Mouse (Mus musculus) ES-E14 (cell line): ENCODE data around the gene Tmem44.

ENCODE experiments used
- CHD2 ChIP-seq: IDR thresholded peaks from 2 replicates; pipeline ENCODE4 v1.6.1; 2014; ENCODE audit warnings: mild to moderate bottlenecking, low read depth, low read length, inconsistent platforms
- MAFK ChIP-seq: IDR thresholded peaks from 2 replicates; pipeline ENCODE4 v1.6.1; 2014; ENCODE audit warnings: mild to moderate bottlenecking, low read depth, low read length, inconsistent platforms; ENCODE audit not compliant: insufficient read depth
- ZC3H11A ChIP-seq: IDR thresholded peaks from 2 replicates; pipeline ENCODE4 v1.6.1; 2012; ENCODE audit warnings: low read depth, mild to moderate bottlenecking, inconsistent platforms, low read length, borderline replicate concordance
- ZNF384 ChIP-seq: IDR thresholded peaks from 2 replicates; pipeline ENCODE4 v1.6.1; 2012; ENCODE audit warnings: low read depth, low read length, inconsistent platforms

DNA sequence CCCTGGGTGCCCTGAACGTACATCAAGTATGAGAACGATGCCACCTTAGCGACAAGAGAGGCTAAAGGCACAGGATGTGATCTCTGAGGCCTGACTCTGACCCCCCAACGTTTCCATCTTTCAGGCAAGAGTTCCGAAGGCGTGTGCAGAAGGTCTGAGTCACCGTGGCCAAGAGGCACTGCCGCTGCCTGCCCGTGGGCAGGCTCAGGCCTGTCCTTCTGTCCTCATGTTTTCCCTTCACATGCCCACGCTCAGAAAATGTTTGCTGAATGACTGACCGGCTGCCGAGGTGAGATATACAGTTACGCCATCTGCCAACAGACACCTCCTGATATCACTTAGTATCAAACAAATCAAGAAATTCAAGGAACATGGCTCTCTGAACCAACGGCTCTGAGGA lies 24.9 kb downstream of the Tmem44 start:
- no peak for TF ChIP-seq CHD2
- no peak for TF ChIP-seq ZNF384
- TF ChIP-seq MAFK = no peak
- TF ChIP-seq ZC3H11A = no peak
